Mouse (Mus musculus) liver, adult (tissue): ENCODE results near the gene Cct4.

Experiments used
- GATA4 ChIP-seq: IDR thresholded peaks from 2 replicates; pipeline ENCODE4 v1.6.1; 2014; ENCODE audit warnings: mild to moderate bottlenecking, low read length; ENCODE audit not compliant: insufficient replicate concordance

Cct4 gene

GRCm38 (mm10) chr11:23007481-23008180 is 17.3 kb downstream of the Cct4 start, which contains the start of gene Fam161a:
Gene Fam161a (plus strand): TSS chr11:23007531.
- TF ChIP-seq GATA4 = no peak

- TF ChIP-seq GATA4 = peak; percentile 19; the same call in 1 of the 2 replicates
Measured at GRCm38 (mm10) chr11:23008181-23008823, 18.0 kb downstream of the Cct4 start.

- no peak for TF ChIP-seq GATA4
Measured at GRCm38 (mm10) chr11:23008824-23009200, 18.5 kb downstream of the Cct4 start.

- TF ChIP-seq GATA4 = no peak
Measured at GRCm38 (mm10) chr11:23013096-23013495, 22.8 kb downstream of the Cct4 start.

GRCm38 (mm10) chr11:23013580-23014294 is 23.4 kb downstream of the Cct4 start:
- no peak for TF ChIP-seq GATA4

GRCm38 (mm10) chr11:23014996-23015395 is 24.7 kb downstream of the Cct4 start:
- TF ChIP-seq GATA4 = no peak

GRCm38 (mm10) chr11:23017943-23018342 is 27.6 kb downstream of the Cct4 start:
- no peak for TF ChIP-seq GATA4

GRCm38 (mm10) chr11:23020116-23020770 is 29.9 kb downstream of the Cct4 start:
- TF ChIP-seq GATA4 = no peak

- no peak for TF ChIP-seq GATA4
Measured at GRCm38 (mm10) chr11:23020841-23021240, 30.5 kb downstream of the Cct4 start.

- TF ChIP-seq GATA4 = no peak
Measured at GRCm38 (mm10) chr11:23023155-23023554, 32.8 kb downstream of the Cct4 start.

- TF ChIP-seq GATA4 = no peak
Measured at GRCm38 (mm10) chr11:23024169-23024568, 33.9 kb downstream of the Cct4 start.

- TF ChIP-seq GATA4 = no peak
Measured at GRCm38 (mm10) chr11:23028957-23029356, 38.6 kb downstream of the Cct4 start.

GRCm38 (mm10) chr11:23029399-23029798 is 39.1 kb downstream of the Cct4 start:
- no peak for TF ChIP-seq GATA4

- no peak for TF ChIP-seq GATA4
Measured at GRCm38 (mm10) chr11:23047252-23047651, 56.9 kb downstream of the Cct4 start.
